Mouse (Mus musculus): ENCODE data around the gene Nup98.

Nup98 gene

GRCm38 (mm10) chr7:102209756-102210721 is at the start of gene Nup98, which contains the start of gene Pgap2:
TSS of gene Nup98 (minus strand) at chr7:102210176.
TSS of gene Pgap2 (plus strand) at chr7:102210208.
- peak; percentile 99 for DNase-seq

- DNase-seq = no peak
Observed at GRCm38 (mm10) chr7:102258753-102259152, 48.8 kb upstream of the Nup98 start.

GRCm38 (mm10) chr7:102258189-102258588 is 48.2 kb upstream of the Nup98 start:
- DNase-seq = peak; percentile 81 to 88

- no peak for DNase-seq
Observed at GRCm38 (mm10) chr7:102256636-102257035, 46.7 kb upstream of the Nup98 start.

GRCm38 (mm10) chr7:102255954-102256353 is 46.0 kb upstream of the Nup98 start, which contains the start of gene Rhog:
TSS of gene Rhog (minus strand) at chr7:102256054.
- no peak for DNase-seq

- DNase-seq = no peak
Observed at GRCm38 (mm10) chr7:102253631-102254030, 43.7 kb upstream of the Nup98 start.

GRCm38 (mm10) chr7:102250631-102251214 is 40.7 kb upstream of the Nup98 start:
- peak; percentile 95 to 97 for DNase-seq

- DNase-seq = peak; percentile 84 to 86
Observed at GRCm38 (mm10) chr7:102249896-102250630, 40.1 kb upstream of the Nup98 start.

- DNase-seq = no peak
Observed at GRCm38 (mm10) chr7:102249531-102249895, 39.5 kb upstream of the Nup98 start.

GRCm38 (mm10) chr7:102248691-102249404 is 38.9 kb upstream of the Nup98 start:
- peak in 1 of 2 experiments; percentile 56 for DNase-seq

- DNase-seq = peak; percentile 48 to 54
Observed at GRCm38 (mm10) chr7:102246956-102247797, 37.2 kb upstream of the Nup98 start.

- DNase-seq = no peak
Observed at GRCm38 (mm10) chr7:102246265-102246664, 36.3 kb upstream of the Nup98 start.

- peak; percentile 69 to 80 for DNase-seq
Observed at GRCm38 (mm10) chr7:102245775-102246174, 35.8 kb upstream of the Nup98 start.

GRCm38 (mm10) chr7:102244782-102245535 is 35.0 kb upstream of the Nup98 start:
- DNase-seq = peak; percentile 54 to 77

- peak; percentile 75 for DNase-seq
Observed at GRCm38 (mm10) chr7:102243870-102244269, 33.9 kb upstream of the Nup98 start.

GRCm38 (mm10) chr7:102242917-102243316 is 32.9 kb upstream of the Nup98 start:
- DNase-seq = no peak

- DNase-seq = no peak
Observed at GRCm38 (mm10) chr7:102242371-102242770, 32.4 kb upstream of the Nup98 start.

- DNase-seq = peak in 1 of 2 experiments; percentile 36
Observed at GRCm38 (mm10) chr7:102239591-102239990, 29.6 kb upstream of the Nup98 start.

GRCm38 (mm10) chr7:102238686-102239286 is 28.8 kb upstream of the Nup98 start:
- DNase-seq = no peak

- DNase-seq = no peak
Observed at GRCm38 (mm10) chr7:102233059-102233458, 23.1 kb upstream of the Nup98 start.

Measured in lung, postnatal 4 days (tissue).